Mouse (Mus musculus): ENCODE measurements around the gene Gmpr2.

The Gmpr2 gene

DNA sequence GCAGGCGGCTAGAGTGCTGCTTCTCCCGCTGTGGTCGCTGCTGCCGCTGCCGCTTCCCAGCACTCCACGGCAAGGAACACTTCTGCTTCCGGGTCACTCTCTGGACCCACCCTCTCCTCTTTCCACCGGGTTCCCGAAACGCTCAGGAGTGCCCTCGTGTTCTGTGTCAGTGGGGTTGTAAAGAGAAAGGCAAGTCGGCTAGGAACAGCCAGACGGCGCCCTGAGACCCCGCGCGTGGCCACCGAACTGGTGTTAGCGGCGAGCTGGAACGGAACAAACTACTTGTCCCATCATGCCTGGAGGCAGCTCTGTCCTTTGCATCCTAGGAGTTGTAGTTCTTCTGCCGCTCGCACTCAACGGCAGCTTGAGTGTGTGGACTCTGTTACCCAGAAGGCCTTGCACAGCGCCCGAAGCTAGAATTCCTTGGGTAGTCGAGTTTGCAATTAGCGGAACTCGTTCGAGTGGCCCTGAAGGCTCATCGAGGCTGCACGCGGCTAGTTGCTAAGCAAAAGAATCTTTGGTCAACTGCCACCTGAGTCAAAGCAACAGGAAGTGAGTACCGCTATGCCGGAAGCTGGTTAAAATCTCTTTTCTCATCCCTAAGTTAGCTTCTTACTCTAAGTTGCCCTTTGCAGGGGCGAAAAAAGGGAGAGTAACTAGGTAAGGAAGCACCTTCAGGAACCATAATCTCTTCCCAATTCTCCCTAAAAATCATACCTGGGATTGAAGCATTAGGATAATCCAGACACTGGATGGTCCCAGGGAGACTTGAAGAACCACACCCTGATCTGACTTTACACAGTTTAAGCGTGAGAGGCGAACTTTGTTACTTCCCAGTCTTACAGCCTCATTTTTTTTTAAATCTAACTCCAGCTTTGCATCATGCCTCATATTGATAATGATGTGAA lies at the start of gene Gmpr2, which contains the start of gene Nedd8:
Gmpr2 (plus strand) TSS at position 109 of the 908 bp plus-strand sequence.
Nedd8 (minus strand) TSS at position 292 of the 908 bp plus-strand sequence.
- peak; percentile 90 for DNase-seq (ENCODE audit: low spot score)

DNA sequence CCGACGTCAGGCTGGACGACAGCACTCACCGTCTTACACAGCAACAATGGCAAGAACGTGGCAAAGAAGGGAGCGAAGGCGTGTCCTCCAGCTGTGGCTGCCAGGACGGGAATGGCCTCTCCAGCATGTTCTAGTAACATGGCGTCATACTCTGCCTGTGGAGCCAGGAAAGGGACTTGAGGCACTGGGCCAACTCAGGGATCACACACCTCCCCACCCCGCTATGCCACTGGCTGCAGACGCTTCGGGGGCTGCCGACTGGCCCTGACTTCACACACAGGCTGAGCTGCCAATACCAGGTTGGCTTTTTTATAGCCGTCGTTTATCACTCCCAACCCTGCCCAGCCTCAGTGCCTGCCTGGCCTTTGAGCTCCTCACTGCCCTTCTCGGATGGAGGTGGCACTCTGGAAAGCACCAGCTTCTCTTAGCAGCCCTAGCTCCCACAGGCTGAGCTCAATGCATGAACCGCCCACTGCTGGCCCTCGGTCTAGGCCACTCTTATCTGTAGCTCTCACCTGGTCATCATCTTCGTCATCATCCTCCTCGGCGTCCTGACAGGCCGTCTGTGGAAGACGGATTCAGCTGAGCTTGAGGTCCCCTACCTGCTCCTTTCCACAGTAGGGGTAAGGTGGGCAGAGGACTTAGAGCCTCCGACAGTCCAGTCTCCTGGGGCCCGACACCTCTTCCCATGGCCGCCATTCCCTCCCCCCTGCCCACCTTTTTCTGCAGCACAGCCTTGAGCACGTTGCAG lies 43.5 kb upstream of the Gmpr2 start:
- DNase-seq (ENCODE audit: low spot score) = no peak

DNA sequence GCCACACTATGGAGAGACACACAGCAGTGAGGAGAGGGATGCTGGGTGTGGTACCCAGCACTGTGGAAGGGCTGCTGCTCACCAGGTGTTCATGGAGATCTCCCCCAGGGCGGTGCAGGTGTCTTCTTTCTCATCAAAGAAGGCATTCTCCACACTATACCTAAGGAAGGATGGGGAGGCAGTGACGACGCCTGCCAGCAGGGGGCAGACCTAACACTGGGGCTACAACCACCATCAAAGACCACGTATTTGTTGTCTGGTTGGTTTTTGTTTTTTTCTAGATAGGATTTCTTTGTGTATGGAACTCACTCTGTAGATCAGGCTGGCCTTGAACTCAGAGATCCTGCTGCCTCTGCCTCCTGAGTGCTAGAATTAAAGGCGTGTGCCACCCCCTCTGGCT lies 42.4 kb upstream of the Gmpr2 start:
- DNase-seq (ENCODE audit: low spot score) = no peak

DNA sequence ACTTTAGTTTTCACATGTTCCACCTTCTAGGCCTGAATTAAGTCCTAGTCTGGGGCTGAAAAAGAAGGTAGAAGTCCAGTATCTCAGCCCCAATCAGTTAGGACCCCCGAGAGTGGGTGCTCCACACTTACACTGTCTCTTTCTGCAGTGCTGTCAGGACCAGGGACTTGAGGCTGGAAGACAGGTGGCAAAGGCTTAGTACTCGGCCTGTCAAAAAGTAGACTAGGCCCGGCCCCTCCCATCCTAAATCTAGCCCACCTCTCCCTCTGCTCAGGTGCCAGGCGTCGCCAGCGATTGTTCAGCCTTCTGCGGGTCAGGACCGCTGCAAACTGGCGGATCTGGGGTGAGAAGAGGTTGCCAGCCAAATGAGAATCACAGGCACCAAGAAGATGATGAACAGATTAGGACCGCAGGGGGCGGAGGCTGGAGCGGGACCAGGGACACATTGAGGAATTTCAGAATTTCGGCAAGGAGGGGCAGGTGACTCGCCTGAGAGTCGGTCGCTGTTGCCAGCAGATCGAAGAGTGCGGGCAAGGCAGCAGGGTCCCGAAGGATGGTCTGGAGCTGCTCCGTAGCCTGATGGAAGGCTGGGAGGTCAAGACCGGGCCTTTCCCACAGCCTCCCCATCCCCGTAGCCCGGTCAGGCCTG lies 36.7 kb upstream of the Gmpr2 start:
- no peak for DNase-seq (ENCODE audit: low spot score)

DNA sequence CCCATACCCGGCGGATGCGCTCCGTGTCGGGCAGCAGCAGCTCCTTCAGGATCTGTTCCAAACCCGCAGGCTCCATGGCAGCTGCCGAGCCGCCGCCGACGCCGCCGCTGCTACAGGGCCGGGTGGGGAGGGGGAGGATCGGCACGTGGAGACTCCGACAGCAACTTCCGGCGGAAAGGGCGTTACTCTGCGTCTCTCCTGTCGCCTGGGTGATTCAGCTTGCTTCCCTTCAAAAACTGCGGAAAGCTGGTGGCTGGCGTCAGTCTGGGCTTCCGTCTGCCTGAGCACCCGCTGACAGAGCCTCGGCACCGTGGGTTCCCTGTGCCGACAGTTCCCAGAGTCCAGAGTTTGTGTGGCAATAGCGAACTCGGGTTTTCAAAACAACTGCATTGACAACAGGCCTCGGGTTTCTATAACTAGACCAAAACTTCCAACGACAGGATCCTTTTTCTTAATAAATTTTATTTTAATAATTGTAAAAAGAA lies 36.2 kb upstream of the Gmpr2 start, which contains the start of gene Ipo4:
Ipo4 (minus strand) TSS at position 435 of the 485 bp plus-strand sequence.
- peak; percentile 76 for DNase-seq (ENCODE audit: low spot score)

DNA sequence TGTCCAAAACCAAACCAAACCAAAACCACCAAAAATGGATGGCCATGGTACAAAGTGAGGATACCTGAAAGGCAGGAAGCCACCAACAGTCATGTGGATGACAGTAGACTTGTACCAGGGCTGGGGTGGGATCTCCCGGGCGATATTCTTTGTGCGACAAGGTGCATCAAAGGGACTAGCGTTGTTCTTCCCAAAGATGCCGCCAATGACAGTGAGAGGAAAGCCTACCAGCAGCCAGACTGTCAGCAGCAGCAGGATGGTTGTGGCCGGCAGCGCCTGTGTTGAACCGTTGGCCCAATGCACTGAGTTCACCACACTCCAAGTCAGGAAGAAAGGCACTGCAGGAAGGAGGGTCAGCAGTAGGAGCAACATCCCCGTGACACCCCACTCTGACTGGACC lies 33.9 kb upstream of the Gmpr2 start, which contains the start of gene Gm49378:
Gm49378 (minus strand) TSS at position 101 of the 400 bp plus-strand sequence.
- no peak for DNase-seq (ENCODE audit: low spot score)

DNA sequence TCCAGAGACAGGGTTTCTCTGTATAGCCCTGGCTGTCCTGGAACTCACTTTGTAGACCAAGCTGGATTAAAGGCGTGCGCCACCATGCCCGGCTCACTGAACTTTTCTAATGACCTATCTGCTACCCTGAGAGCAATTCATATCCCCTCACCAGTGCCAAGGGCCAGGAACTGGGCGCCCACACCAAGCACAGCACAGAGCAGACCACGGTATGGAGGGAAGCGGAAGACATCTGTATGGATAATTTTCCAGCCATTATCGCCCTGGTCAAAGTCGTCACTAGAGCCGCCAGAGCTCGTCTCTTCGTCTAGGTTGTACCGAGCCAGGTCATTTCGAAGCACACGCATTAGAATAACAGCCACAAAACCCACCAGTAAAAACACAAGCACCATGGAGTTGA lies 30.9 kb upstream of the Gmpr2 start:
- no peak for DNase-seq (ENCODE audit: low spot score)

DNA sequence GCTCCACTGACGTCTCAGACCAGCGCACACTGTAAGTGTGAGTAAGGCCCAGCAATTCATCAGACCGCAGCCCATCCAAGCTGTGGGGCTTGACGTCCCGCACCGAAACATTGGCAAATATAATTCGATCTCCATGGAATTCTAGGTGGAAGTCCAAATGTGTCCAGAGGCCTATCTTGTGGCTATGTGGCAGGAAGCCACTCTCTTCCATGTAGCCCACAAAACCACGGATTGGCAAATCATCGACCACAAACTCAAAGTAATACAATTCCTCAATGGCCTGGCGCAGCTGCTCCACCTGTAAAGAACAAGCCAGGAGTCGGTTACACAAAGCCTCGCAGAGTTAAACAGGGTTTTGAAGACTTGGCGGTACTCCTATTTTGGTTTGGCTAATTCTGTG lies 30.4 kb upstream of the Gmpr2 start:
- no peak for DNase-seq (ENCODE audit: low spot score)

DNA sequence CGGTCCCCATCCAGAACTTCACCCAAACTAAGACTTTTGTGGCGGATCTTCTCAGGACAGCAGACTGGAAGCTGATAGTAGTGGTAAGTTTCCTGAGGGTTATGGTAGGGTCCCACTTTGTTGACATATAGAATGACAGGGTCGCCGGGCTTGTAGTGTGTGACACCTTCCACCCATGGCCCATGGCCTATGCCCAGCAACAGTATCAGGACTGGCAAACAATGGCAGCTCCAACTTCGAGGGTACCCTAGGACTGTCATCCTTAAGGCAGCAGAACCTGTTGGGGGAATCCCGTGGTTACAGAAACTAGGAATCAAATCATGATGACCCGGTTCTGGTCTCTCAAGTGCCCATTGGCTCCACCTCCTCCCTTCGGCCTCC lies 29.1 kb upstream of the Gmpr2 start:
- DNase-seq (ENCODE audit: low spot score) = no peak

DNA sequence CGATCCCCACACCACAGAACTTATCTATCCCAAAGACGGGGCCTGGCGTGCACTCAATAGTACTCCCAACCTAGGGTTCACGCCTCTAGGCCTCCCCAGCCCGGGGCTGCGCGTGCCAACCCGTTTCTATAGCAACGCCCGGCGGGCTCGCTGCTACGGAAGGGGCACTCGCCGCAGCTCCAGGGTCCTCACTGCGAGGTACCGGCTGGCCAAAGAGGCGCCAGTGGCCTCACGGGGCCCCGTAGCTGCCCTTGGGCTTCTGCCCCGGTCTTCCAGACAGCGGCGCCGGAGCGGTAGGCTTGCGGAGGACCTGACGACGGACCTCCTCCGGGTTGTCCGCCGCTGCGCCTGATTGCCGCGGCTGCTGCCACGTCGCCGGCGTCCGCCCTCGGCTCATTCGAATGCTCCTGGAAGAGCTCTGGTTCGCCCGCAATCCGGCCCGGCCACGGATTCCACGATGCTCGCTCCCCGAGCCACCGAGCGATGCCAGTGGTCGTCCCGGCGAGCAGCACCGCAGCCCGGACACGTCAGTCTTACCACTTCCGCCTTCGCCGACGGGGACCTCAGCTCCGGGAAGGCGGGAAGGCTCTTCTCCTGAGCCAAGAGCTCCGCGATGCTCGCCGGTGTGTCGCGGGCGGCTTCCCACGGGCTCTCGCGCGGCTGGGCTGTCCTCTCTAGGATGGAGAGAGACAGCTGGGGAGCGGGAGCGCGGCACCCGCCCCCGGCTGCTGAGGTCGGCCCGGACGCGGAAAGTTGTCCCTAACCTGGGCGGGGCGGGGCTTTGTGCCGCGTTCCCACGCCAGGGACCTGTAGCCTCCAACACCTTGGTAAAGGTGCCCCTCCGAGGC lies 28.5 kb upstream of the Gmpr2 start, which contains the start of gene Tm9sf1:
Tm9sf1 (minus strand) TSS at position 747 of the 848 bp plus-strand sequence.
- peak; percentile 75 for DNase-seq (ENCODE audit: low spot score)

DNA sequence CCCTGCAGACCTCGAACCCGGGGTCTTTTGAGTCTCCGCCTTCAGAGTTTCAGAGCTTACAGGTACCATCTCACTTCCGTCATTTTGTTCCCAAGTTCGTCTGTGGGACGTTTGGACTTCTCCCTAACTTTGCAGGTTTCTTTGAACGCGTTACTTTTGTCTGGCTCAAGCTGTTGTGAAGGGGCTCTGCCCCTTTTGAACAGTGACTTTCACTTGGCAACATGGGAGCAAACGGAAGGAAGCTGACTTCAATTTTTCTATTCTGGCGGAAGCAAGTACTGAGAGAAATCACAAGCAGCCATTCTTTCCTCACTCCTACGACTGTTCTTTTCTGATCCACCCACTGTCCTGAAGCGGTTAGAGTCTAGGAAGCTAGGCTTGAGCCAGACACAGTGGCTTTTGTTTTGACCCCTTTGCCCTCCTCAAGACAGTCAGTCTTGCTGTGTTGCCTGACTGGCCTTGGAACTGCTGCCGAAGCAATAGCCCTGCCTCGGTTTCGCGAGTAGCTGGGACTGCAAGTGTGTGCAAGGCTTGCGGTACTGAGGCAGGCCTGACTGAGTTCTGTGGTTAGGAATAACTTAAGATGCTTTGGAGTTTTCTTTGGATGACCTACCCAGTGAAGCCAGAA lies 27.4 kb upstream of the Gmpr2 start:
- DNase-seq (ENCODE audit: low spot score) = no peak

DNA sequence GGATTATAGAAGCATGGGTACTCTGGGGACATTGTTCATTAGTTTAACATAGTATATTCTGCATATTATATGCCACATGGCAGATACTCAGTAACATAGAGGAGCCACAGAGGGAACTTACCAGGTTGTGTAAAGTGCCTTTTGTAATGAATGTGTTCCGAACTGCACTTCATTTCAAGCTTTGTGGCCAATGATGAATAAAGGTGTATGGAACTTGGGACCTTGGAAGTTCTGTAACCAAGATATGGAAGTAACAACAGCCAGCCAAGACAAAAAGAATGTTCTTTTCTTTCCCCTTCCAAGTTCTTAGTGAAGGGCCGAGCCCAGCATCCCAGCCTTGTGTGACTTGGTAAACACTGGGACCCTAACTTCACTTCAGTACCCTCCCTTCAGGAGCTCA lies 21.9 kb upstream of the Gmpr2 start, which contains the start of gene Tssk4:
Tssk4 (plus strand) TSS at position 301 of the 400 bp plus-strand sequence.
- DNase-seq (ENCODE audit: low spot score) = no peak

DNA sequence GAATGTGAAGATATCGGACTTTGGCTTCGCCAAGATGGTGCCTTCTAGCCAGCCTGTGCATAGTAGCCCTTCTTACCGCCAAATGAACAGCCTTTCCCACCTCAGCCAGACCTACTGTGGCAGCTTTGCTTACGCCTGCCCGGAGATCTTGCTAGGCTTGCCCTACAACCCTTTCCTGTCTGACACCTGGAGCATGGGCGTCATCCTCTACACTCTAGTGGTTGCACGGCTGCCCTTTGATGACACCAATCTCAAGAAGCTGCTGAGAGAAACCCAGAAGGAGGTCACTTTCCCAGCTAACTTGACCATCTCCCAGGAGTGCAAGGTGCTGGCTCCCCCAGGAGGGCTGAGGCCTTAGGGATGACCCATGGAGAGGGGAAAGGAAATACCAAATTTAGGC lies 20.2 kb upstream of the Gmpr2 start:
- no peak for DNase-seq (ENCODE audit: low spot score)

DNA sequence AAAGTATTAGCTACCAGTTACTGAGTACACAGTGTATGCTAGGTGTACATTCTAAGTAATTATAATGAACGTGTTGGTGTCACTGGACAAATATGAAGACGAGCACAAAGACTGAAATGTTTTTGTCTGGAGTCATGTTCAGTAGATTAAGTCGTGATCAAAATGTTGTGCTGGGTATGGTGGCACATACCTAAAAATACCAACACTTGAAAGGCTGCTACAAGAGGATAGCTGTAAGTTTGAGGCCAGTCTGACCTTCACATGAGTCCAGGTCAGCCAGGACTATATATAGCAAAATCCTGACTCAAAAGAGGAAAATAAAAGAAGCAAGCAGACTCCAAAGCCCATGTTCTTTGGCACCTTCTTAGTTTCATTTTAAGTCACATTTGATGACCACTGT lies 14.8 kb upstream of the Gmpr2 start:
- no peak for DNase-seq (ENCODE audit: low spot score)

DNA sequence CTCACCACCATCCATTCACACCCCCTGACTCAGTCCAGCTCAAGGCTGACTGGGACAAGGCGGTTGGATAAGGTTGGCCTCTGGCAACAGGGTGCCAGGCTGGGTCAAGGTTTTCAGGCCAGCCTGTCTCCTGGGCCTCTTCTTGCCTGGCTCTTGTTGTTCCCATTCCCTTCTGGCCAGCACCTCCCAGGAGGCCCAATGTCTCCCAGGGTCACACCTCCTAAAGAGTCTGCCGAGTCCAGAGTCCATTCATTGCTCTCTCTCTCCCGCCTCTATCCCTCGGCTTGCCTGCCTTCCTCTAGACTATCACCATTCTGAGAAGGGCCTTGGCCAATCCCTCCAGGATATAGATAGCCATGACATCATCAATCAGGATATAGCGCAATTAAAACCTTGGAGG lies 13.7 kb upstream of the Gmpr2 start:
- DNase-seq (ENCODE audit: low spot score) = no peak

DNA sequence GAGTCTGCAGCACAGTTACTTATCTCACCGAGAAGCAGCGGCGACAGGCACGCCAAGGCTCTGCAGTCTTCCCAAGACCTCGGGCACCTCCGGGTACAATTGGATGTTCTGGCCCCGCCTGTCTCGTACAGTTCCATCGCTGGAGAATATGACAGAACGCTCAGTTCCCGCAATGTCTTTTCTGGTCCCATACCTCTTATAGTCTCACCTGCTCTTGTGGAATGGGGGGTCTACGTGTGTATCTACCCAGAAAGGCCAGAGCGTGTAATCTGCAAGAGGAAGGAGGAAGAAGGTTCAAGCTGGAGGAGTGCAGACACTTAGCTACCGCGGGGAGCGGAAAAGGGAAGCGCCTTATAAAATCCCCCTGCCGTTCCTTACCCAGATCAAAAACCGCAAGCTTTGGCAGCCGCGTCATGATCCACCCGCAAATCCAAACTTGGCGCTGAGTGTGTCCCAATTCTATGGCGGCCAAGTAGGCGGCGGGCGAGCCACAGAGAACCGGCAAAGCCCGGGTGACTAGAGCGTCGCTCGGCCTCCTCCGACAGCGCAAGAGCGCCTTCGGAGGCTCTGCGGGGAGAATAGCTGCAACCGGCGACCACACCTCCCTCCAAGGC lies 11.7 kb upstream of the Gmpr2 start, which contains the start of gene Mdp1:
Mdp1 (minus strand) TSS at position 549 of the 614 bp plus-strand sequence.
- DNase-seq (ENCODE audit: low spot score) = peak; percentile 81

DNA sequence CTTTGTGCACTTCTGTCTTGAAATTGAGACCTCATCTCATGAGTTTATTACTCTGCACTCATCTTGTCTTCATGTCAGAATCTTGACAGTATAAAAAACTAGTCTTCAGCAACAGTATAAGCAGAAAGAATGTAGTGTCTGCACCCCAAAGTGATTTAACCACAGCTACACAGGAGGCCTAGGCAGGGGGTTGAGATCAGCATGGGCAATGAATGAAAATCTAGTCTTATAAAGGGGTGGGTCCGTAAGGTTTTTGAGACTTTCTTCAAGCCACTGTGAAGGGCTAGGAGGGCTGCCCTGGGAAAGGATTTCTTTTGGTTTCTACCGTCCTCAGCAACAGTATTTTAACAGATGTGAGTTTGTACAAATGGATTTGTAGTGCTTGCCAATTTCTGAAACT lies 11.1 kb upstream of the Gmpr2 start:
- DNase-seq (ENCODE audit: low spot score) = no peak

DNA sequence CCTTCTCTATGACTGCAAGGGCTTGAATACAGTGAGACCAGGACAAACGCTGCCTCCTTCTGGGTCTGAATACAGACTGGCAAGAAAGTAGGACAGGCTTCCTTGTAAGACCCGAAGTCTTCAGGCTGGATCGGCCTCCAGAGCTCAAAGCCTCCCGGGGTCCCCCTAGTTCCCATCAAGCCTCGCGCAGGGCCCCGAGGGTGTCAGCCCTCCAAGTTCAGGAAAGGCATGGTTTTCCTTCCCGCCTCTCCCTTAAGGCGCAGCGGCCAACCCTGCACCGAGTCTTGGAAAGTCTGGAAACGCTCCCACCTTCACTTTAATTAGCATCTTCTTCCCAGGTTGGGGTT lies 282 bp upstream of the Gmpr2 start:
- DNase-seq (ENCODE audit: low spot score) = no peak

DNA sequence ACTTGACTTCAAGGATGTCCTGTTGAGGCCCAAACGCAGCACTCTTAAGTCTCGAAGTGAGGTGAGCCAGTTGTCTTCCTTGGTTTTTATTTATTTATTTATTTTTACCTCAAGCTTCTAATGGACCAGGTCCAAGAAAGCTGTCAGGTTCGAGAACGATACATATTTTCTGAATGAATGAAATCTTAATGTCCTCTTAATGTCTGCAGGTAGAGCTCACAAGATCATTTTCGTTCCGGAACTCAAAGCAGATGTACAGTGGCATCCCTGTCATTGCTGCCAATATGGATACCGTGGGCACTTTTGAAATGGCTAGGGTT lies 960 bp downstream of the Gmpr2 start:
- no peak for DNase-seq (ENCODE audit: low spot score)

DNA sequence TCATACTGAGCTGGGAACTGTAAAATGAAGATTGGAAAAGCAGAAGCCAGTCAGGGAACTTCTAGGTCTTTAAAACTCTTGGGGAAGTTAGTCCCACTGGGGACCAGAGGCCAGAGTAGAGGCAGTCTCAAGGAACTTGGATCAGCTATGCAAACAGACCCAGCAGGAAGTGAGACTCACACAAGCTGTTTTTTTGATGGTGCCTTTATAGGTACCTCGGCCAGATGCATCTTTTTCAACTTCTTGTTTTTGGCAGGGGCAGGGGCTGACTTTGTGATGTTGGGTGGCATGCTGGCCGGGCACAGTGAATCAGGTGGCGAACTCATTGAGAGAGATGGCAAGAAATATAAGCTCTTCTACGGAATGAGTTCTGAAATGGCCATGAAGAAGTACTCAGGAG lies 5.9 kb downstream of the Gmpr2 start:
- no peak for DNase-seq (ENCODE audit: low spot score)
